Mouse (Mus musculus): ENCODE measurements around the gene Crygf.
"Not testable (repeated sequence)": the region's sequence is repeated elsewhere in the genome, so short reads cannot be mapped to it uniquely, and the experiment has no call there.

Gene Crygf

GRCm38 (mm10) chr1:65926294-65926693 is at the start of gene Crygf:
Crygf (plus strand) TSS chr1:65926520.
- DNase-seq (ENCODE audit: low read depth, low spot score): no peak

- no peak for DNase-seq (ENCODE audit: low read depth, low spot score)
These were observed 734 bp upstream of the Crygf start for GRCm38 (mm10) chr1:65925361-65926210.

DNA sequence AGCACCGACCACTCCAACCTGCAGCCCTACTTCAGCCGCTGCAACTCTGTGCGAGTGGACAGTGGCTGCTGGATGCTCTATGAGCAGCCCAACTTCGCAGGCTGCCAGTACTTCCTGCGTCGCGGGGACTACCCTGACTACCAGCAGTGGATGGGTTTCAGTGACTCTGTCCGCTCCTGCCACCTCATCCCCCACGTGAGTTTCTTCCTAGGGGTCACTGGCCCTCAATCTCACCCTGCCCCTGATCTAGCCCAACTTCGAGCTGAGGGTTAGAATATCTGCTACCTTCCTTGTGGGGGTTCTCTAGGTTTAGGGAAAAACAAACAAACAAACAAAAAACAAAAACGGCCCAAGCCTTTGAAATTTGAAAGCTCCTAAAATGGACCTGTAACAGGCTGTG is 376 bp downstream of the Crygf start:
- DNase-seq (ENCODE audit: low read depth, low spot score): not testable (repeated sequence)

- DNase-seq (ENCODE audit: low read depth, low spot score): no peak
These were observed 3.7 kb downstream of the Crygf start for GRCm38 (mm10) chr1:65930055-65930454.

- DNase-seq (ENCODE audit: low read depth, low spot score): no peak
These were observed 5.9 kb downstream of the Crygf start for GRCm38 (mm10) chr1:65932091-65932812.
